Mouse (Mus musculus): Measurements from ENCODE around the gene Fam69b. TPM values are rescaled to one million over a fixed set of nuclear protein-coding genes. Genes with fewer than 3 reads are reported as not detected.

Fam69b gene
- total and polyA plus RNA-seq, 3 experiments: 20.0 to 47.6 (median 21.1) TPM

DNA sequence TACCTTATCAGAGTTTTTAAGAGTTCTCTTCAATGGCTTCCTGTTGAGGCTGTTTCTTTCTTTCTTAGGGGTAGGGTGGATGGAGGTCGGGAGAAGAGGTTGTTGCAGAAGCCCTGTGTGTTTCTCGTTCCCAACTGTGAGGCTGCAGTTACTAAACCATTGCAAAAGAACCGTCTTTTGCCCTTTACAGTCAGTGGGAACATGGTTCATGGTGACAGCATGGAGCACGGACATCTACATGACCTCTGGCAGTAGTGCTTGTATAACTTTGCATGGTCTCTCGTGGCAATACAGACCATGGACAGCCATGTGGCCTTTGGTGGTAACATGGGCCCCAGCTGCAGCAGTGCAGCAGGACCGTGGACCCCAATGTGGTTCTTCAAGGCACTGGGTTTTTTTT lies 10.9 kb upstream of the Fam69b start:
- DNase-seq: no peak
- TF ChIP-seq POLR2A (IDR thresholded peaks at IDR 0.05; ENCODE audit: insufficient read depth, low read depth, low read length) (no peak), EP300 (IDR thresholded peaks at IDR 0.05; ENCODE audit: insufficient read depth, low read depth, low read length) (0 out of 2 replicates have a peak, but pooled peaks have one; percentile 16)
- Histone ChIP-seq H3K79me2 (replicated peaks; ENCODE audit: control insufficient read depth, insufficient read depth, low read length) (no peaks in the 10 kb centered on the region), H3K27ac (no peak overlapping the region), H3K27me3 (ENCODE audit: control insufficient read depth, insufficient read depth, low read length) (no peaks in the 10 kb centered on the region), H3K36me3 (ENCODE audit: control insufficient read depth, insufficient read depth, low read length) (no peaks in the 10 kb centered on the region), H3K4me3 (no peak overlapping the region), H3K9ac (ENCODE audit: low read depth, low read length) (no peak overlapping the region), H3K4me1 (ENCODE audit: control insufficient read depth, insufficient read depth, low read length) (peaks cover 4% of the 10 kb centered on the region)
- 50% methylated on average over 6 of the region's 6 CpGs for WGBS
- intact Hi-C loops (cut with DNase I): no loop called here

DNA sequence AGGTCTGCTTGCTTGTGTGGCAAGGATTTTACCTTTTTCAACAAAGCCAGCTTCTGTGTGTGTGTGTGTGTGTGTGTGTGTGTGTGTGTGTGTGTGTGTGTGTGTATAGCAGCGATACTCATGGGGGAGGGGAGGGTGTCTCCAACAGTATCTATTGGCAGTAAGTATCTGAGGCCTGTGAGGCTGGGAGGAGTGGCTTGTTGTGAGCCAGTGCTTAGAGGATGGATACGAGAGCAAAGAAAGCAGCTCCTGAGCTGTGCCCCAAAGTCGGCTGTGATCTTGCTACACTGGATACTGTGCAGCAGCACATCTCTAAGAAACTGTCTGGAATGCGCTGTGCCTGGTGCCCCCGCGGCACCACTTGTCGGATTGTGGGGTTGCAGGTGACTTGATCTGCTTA lies 10.3 kb upstream of the Fam69b start:
- H3K4me1 ChIP-seq (ENCODE audit: control insufficient read depth, insufficient read depth, low read length): peaks cover 4% of the 10 kb centered on the region
- TF ChIP-seq CTCF (IDR thresholded peaks at IDR 0.05): no peak
- TF ChIP-seq POLR2A (IDR thresholded peaks at IDR 0.05; ENCODE audit: insufficient read depth, low read depth, low read length): no peak
- no peak for TF ChIP-seq EP300 (IDR thresholded peaks at IDR 0.05; ENCODE audit: insufficient read depth, low read depth, low read length)
- 56% methylated on average over 7 of the region's 7 CpGs for WGBS
- no peaks in the 10 kb centered on the region for H3K27me3 ChIP-seq (ENCODE audit: control insufficient read depth, insufficient read depth, low read length)
- H3K36me3 ChIP-seq (ENCODE audit: control insufficient read depth, insufficient read depth, low read length): no peaks in the 10 kb centered on the region
- no peak overlapping the region for H3K27ac ChIP-seq
- no peak overlapping the region for H3K4me3 ChIP-seq
- intact Hi-C loops (cut with DNase I): no loop called here
- no peaks in the 10 kb centered on the region for H3K79me2 ChIP-seq (replicated peaks; ENCODE audit: control insufficient read depth, insufficient read depth, low read length)
- H3K9ac ChIP-seq (ENCODE audit: low read depth, low read length): no peak overlapping the region
- no peak for DNase-seq

DNA sequence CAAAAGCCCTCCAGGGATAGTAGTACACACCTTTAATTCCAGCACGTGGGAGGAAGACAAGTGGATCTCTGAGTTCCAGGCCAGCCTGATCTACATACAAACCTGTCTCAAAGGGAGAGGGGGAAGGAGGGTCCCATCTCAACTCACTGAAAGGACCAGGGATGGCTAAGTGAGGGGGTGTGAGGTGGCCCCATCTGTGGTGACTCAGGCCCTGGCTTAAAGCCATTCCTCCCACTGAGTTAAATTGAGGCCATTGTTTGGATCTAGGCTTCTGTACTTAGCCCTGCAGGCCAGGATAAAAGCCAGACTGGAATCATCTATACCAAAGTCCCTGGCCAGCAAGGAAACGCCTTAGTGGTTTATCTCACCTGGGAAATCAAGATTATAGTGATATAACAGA lies 7.0 kb upstream of the Fam69b start:
- H3K27me3 ChIP-seq (ENCODE audit: control insufficient read depth, insufficient read depth, low read length): no peaks in the 10 kb centered on the region
- H3K79me2 ChIP-seq (replicated peaks; ENCODE audit: control insufficient read depth, insufficient read depth, low read length): no peaks in the 10 kb centered on the region
- intact Hi-C loops (cut with DNase I): no loop called here
- H3K27ac ChIP-seq: no peak overlapping the region
- TF ChIP-seq EP300 (IDR thresholded peaks at IDR 0.05; ENCODE audit: insufficient read depth, low read depth, low read length) (no peak), POLR2A (IDR thresholded peaks at IDR 0.05; ENCODE audit: insufficient read depth, low read depth, low read length) (no peak), CTCF (IDR thresholded peaks at IDR 0.05) (no peak)
- no peak overlapping the region for H3K4me3 ChIP-seq
- no peak overlapping the region for H3K9ac ChIP-seq (ENCODE audit: low read depth, low read length)
- WGBS: 31% methylated on average over 2 of the region's 2 CpGs
- H3K36me3 ChIP-seq (ENCODE audit: control insufficient read depth, insufficient read depth, low read length): no peaks in the 10 kb centered on the region
- H3K4me1 ChIP-seq (ENCODE audit: control insufficient read depth, insufficient read depth, low read length): peaks cover 2% of the 10 kb centered on the region; the same call in 1 of the 2 replicates
- no peak for DNase-seq

DNA sequence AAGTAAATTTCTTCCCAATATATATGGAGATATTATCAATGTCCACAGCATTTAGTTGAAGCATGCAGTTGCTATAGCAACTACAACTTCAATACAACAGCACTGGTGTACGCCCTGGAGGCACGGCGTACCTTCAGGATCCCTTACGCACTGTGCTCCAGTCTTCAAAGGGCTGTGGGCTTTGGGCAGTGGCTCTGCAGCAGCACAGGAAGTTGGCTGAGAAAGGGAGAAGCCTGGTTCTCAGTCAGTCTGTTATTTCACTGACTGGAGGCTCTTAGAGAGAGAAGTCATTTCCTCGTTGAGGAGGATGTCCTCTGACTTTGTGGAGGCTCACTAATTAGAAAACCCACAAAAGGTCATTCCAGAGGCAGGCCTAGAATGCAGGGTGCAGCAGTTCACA lies 5.3 kb upstream of the Fam69b start:
- H3K27me3 ChIP-seq (ENCODE audit: control insufficient read depth, insufficient read depth, low read length): no peaks in the 10 kb centered on the region
- H3K27ac ChIP-seq: no peak overlapping the region
- H3K79me2 ChIP-seq (replicated peaks; ENCODE audit: control insufficient read depth, insufficient read depth, low read length): no peaks in the 10 kb centered on the region
- TF ChIP-seq POLR2A (IDR thresholded peaks at IDR 0.05; ENCODE audit: insufficient read depth, low read depth, low read length) (no peak), CTCF (IDR thresholded peaks at IDR 0.05) (no peak), EP300 (IDR thresholded peaks at IDR 0.05; ENCODE audit: insufficient read depth, low read depth, low read length) (no peak)
- no peak for DNase-seq
- H3K4me1 ChIP-seq (ENCODE audit: control insufficient read depth, insufficient read depth, low read length): peaks cover 3% of the 10 kb centered on the region; the same call in 1 of the 2 replicates
- no peak overlapping the region for H3K4me3 ChIP-seq
- intact Hi-C loops (cut with DNase I): no loop called here
- H3K36me3 ChIP-seq (ENCODE audit: control insufficient read depth, insufficient read depth, low read length): no peaks in the 10 kb centered on the region
- H3K9ac ChIP-seq (ENCODE audit: low read depth, low read length): no peak overlapping the region
- WGBS: 60% methylated on average over 5 of the region's 5 CpGs

DNA sequence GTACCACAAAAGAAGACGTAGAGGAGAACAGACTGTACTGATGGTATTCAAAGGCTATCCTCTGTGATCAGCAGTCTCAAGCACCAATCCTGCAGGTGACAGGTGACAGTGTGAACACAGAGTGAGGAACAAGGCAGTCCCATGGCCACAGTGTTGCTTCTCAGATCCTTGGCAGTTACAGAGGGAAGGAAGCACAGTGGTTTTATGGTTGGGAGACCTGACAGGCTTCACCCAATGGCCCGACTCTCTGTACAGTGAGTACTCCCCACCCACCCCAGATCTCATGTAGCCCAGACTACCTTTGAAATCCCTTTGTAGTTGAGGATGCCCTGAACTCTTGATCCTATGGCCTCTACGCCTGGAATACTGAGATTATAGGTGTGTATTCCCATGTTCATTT lies 2.8 kb upstream of the Fam69b start:
- H3K4me3 ChIP-seq: no peak overlapping the region
- no peaks in the 10 kb centered on the region for H3K36me3 ChIP-seq (ENCODE audit: control insufficient read depth, insufficient read depth, low read length)
- WGBS: 74% methylated on average over 3 of the region's 3 CpGs
- TF ChIP-seq CTCF (IDR thresholded peaks at IDR 0.05): no peak
- no peak for TF ChIP-seq EP300 (IDR thresholded peaks at IDR 0.05; ENCODE audit: insufficient read depth, low read depth, low read length)
- TF ChIP-seq POLR2A (IDR thresholded peaks at IDR 0.05; ENCODE audit: insufficient read depth, low read depth, low read length): no peak
- no peak overlapping the region for H3K27ac ChIP-seq
- H3K4me1 ChIP-seq (ENCODE audit: control insufficient read depth, insufficient read depth, low read length): peaks cover 5% of the 10 kb centered on the region; the same call in 1 of the 2 replicates
- intact Hi-C loops (cut with DNase I): no loop called here
- no peaks in the 10 kb centered on the region for H3K79me2 ChIP-seq (replicated peaks; ENCODE audit: control insufficient read depth, insufficient read depth, low read length)
- no peaks in the 10 kb centered on the region for H3K27me3 ChIP-seq (ENCODE audit: control insufficient read depth, insufficient read depth, low read length)
- no peak overlapping the region for H3K9ac ChIP-seq (ENCODE audit: low read depth, low read length)
- DNase-seq: no peak

DNA sequence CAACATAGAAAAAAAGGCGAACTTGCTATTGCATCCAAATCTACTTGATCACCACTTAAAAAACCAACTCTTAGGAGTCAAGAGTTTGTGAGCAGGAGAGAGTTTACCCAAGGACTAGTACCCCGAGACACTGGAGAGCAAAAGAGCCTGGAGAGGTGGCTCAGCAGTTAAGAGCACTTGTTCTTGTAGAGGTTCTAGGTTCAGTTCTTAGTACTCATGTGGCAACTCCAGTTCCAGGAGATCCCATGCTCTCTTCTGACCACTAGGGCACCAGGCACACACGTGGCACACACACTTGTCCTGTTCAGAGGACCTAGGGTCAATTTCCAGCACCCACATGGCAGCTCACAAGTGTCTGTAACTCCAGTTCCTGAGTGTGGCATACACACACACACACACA lies 2.2 kb upstream of the Fam69b start:
- 67% methylated on average over 3 of the region's 3 CpGs for WGBS
- no peak for DNase-seq
- H3K4me3 ChIP-seq: no peak overlapping the region
- no peaks in the 10 kb centered on the region for H3K27me3 ChIP-seq (ENCODE audit: control insufficient read depth, insufficient read depth, low read length)
- intact Hi-C loops (cut with DNase I): no loop called here
- no peaks in the 10 kb centered on the region for H3K79me2 ChIP-seq (replicated peaks; ENCODE audit: control insufficient read depth, insufficient read depth, low read length)
- no peak for TF ChIP-seq POLR2A (IDR thresholded peaks at IDR 0.05; ENCODE audit: insufficient read depth, low read depth, low read length)
- no peak for TF ChIP-seq EP300 (IDR thresholded peaks at IDR 0.05; ENCODE audit: insufficient read depth, low read depth, low read length)
- no peak for TF ChIP-seq CTCF (IDR thresholded peaks at IDR 0.05)
- H3K9ac ChIP-seq (ENCODE audit: low read depth, low read length): no peak overlapping the region
- peaks cover 5% of the 10 kb centered on the region; the same call in 1 of the 2 replicates for H3K4me1 ChIP-seq (ENCODE audit: control insufficient read depth, insufficient read depth, low read length)
- H3K27ac ChIP-seq: no peak overlapping the region
- no peaks in the 10 kb centered on the region for H3K36me3 ChIP-seq (ENCODE audit: control insufficient read depth, insufficient read depth, low read length)

All from heart, adult 2 months (tissue).